Mouse (Mus musculus) brain, adult 2 months (tissue): ENCODE data around the gene Rbpms2.

Experiments used
- DNase-seq: peaks from one replicate; pipeline ENCODE4 v3.0.0; 2011; ENCODE audit warnings: low read depth, low spot score

Rbpms2 gene

GRCm38 (mm10) chr9:65692959-65693603 is 63.6 kb downstream of the Rbpms2 start:
- no peak for DNase-seq

- DNase-seq, result peak; percentile 94
Observed at GRCm38 (mm10) chr9:65695646-65696045, 66.2 kb downstream of the Rbpms2 start.

- DNase-seq, result peak; percentile 58
Observed at GRCm38 (mm10) chr9:65696337-65696736, 66.9 kb downstream of the Rbpms2 start.

- no peak for DNase-seq
Observed at GRCm38 (mm10) chr9:65697356-65697755, 67.9 kb downstream of the Rbpms2 start.

GRCm38 (mm10) chr9:65697992-65698391 is 68.5 kb downstream of the Rbpms2 start:
- no peak for DNase-seq

GRCm38 (mm10) chr9:65700504-65700903 is 71.1 kb downstream of the Rbpms2 start:
- no peak for DNase-seq

GRCm38 (mm10) chr9:65702286-65702685 is 72.8 kb downstream of the Rbpms2 start:
- no peak for DNase-seq

GRCm38 (mm10) chr9:65703241-65703640 is 73.8 kb downstream of the Rbpms2 start:
- no peak for DNase-seq

GRCm38 (mm10) chr9:65703926-65704595 is 74.6 kb downstream of the Rbpms2 start:
- no peak for DNase-seq
